Mouse (Mus musculus): ENCODE results near the gene Alox12. TPM values are rescaled to one million over a fixed set of nuclear protein-coding genes. Genes with fewer than 3 reads are reported as not detected.

Gene Alox12
- polyA plus RNA-seq, 1 experiment, result 1.4 TPM

- TF ChIP-seq CTCF (IDR thresholded peaks at IDR 0.05; ENCODE audit: low read depth, low read length) (no peak), EP300 (IDR thresholded peaks at IDR 0.05; ENCODE audit: insufficient read depth, low read depth, low read length) (no peak), POLR2A (IDR thresholded peaks at IDR 0.05; ENCODE audit: insufficient read depth, low read length) (no peak)
- H3K9me3 ChIP-seq (replicated peaks; ENCODE audit: control insufficient read depth, insufficient read depth, low read length, poor library complexity, severe bottlenecking), result no peaks in the 10 kb centered on the region
- no peak overlapping the region for H3K4me3 ChIP-seq (ENCODE audit: low read depth, low read length)
- H3K27me3 ChIP-seq (ENCODE audit: control insufficient read depth, insufficient read depth, low read length, poor library complexity, severe bottlenecking), result no peaks in the 10 kb centered on the region
- H3K36me3 ChIP-seq (ENCODE audit: control insufficient read depth, insufficient read depth, low read length, poor library complexity, severe bottlenecking), result no peaks in the 10 kb centered on the region
- peaks cover 2% of the 10 kb centered on the region for H3K4me1 ChIP-seq (ENCODE audit: control insufficient read depth, insufficient read depth, low read length)
- no peak overlapping the region for H3K27ac ChIP-seq (ENCODE audit: insufficient read depth, low read length)
- H3K9ac ChIP-seq (ENCODE audit: low read depth, poor library complexity, severe bottlenecking), result no peak overlapping the region
Measured at GRCm38 (mm10) chr11:70218039-70218438, 37.1 kb downstream of the Alox12 start.

- H3K4me3 ChIP-seq (ENCODE audit: low read depth, low read length), result no peak overlapping the region
- TF ChIP-seq CTCF (IDR thresholded peaks at IDR 0.05; ENCODE audit: low read depth, low read length), result no peak
- TF ChIP-seq POLR2A (IDR thresholded peaks at IDR 0.05; ENCODE audit: insufficient read depth, low read length), result no peak
- no peak for TF ChIP-seq EP300 (IDR thresholded peaks at IDR 0.05; ENCODE audit: insufficient read depth, low read depth, low read length)
- H3K27ac ChIP-seq (ENCODE audit: insufficient read depth, low read length), result no peak overlapping the region
- H3K27me3 ChIP-seq (ENCODE audit: control insufficient read depth, insufficient read depth, low read length, poor library complexity, severe bottlenecking), result no peaks in the 10 kb centered on the region
- H3K9ac ChIP-seq (ENCODE audit: low read depth, poor library complexity, severe bottlenecking), result no peak overlapping the region
- no peaks in the 10 kb centered on the region for H3K4me1 ChIP-seq (ENCODE audit: control insufficient read depth, insufficient read depth, low read length)
- no peaks in the 10 kb centered on the region for H3K36me3 ChIP-seq (ENCODE audit: control insufficient read depth, insufficient read depth, low read length, poor library complexity, severe bottlenecking)
- no peaks in the 10 kb centered on the region for H3K9me3 ChIP-seq (replicated peaks; ENCODE audit: control insufficient read depth, insufficient read depth, low read length, poor library complexity, severe bottlenecking)
Measured at GRCm38 (mm10) chr11:70216103-70216502, 39.0 kb downstream of the Alox12 start.

GRCm38 (mm10) chr11:70215301-70215700 is 39.9 kb downstream of the Alox12 start:
- no peak for TF ChIP-seq POLR2A (IDR thresholded peaks at IDR 0.05; ENCODE audit: insufficient read depth, low read length)
- TF ChIP-seq EP300 (IDR thresholded peaks at IDR 0.05; ENCODE audit: insufficient read depth, low read depth, low read length), result no peak
- TF ChIP-seq CTCF (IDR thresholded peaks at IDR 0.05; ENCODE audit: low read depth, low read length), result no peak
- Histone ChIP-seq H3K27me3 (ENCODE audit: control insufficient read depth, insufficient read depth, low read length, poor library complexity, severe bottlenecking) (no peaks in the 10 kb centered on the region), H3K9ac (ENCODE audit: low read depth, poor library complexity, severe bottlenecking) (peak overlapping the region; percentile 41)

GRCm38 (mm10) chr11:70214856-70215209 is 40.3 kb downstream of the Alox12 start:
- Histone ChIP-seq H3K27ac (ENCODE audit: insufficient read depth, low read length) (no peak overlapping the region), H3K9me3 (replicated peaks; ENCODE audit: control insufficient read depth, insufficient read depth, low read length, poor library complexity, severe bottlenecking) (no peaks in the 10 kb centered on the region), H3K36me3 (ENCODE audit: control insufficient read depth, insufficient read depth, low read length, poor library complexity, severe bottlenecking) (no peaks in the 10 kb centered on the region), H3K4me1 (ENCODE audit: control insufficient read depth, insufficient read depth, low read length) (no peaks in the 10 kb centered on the region), H3K9ac (ENCODE audit: low read depth, poor library complexity, severe bottlenecking) (peak overlapping the region; percentile 41), H3K4me3 (ENCODE audit: low read depth, low read length) (peak overlapping the region; percentile 43), H3K27me3 (ENCODE audit: control insufficient read depth, insufficient read depth, low read length, poor library complexity, severe bottlenecking) (no peaks in the 10 kb centered on the region)
- TF ChIP-seq EP300 (IDR thresholded peaks at IDR 0.05; ENCODE audit: insufficient read depth, low read depth, low read length) (no peak), CTCF (IDR thresholded peaks at IDR 0.05; ENCODE audit: low read depth, low read length) (no peak), POLR2A (IDR thresholded peaks at IDR 0.05; ENCODE audit: insufficient read depth, low read length) (no peak)

More at GRCm38 (mm10) chr11:70215301-70215700, 39.9 kb downstream of the Alox12 start:
- no peak overlapping the region for H3K27ac ChIP-seq (ENCODE audit: insufficient read depth, low read length)
- H3K4me3 ChIP-seq (ENCODE audit: low read depth, low read length), result peak overlapping the region; percentile 43
- no peaks in the 10 kb centered on the region for H3K36me3 ChIP-seq (ENCODE audit: control insufficient read depth, insufficient read depth, low read length, poor library complexity, severe bottlenecking)
- no peaks in the 10 kb centered on the region for H3K4me1 ChIP-seq (ENCODE audit: control insufficient read depth, insufficient read depth, low read length)
- H3K9me3 ChIP-seq (replicated peaks; ENCODE audit: control insufficient read depth, insufficient read depth, low read length, poor library complexity, severe bottlenecking), result no peaks in the 10 kb centered on the region

- Histone ChIP-seq H3K4me1 (ENCODE audit: control insufficient read depth, insufficient read depth, low read length) (no peaks in the 10 kb centered on the region), H3K36me3 (ENCODE audit: control insufficient read depth, insufficient read depth, low read length, poor library complexity, severe bottlenecking) (no peaks in the 10 kb centered on the region), H3K9me3 (replicated peaks; ENCODE audit: control insufficient read depth, insufficient read depth, low read length, poor library complexity, severe bottlenecking) (no peaks in the 10 kb centered on the region), H3K4me3 (ENCODE audit: low read depth, low read length) (peak overlapping the region; percentile 43), H3K27me3 (ENCODE audit: control insufficient read depth, insufficient read depth, low read length, poor library complexity, severe bottlenecking) (no peaks in the 10 kb centered on the region), H3K9ac (ENCODE audit: low read depth, poor library complexity, severe bottlenecking) (peak overlapping the region; percentile 41), H3K27ac (ENCODE audit: insufficient read depth, low read length) (no peak overlapping the region)
- TF ChIP-seq CTCF (IDR thresholded peaks at IDR 0.05; ENCODE audit: low read depth, low read length) (no peak), POLR2A (IDR thresholded peaks at IDR 0.05; ENCODE audit: insufficient read depth, low read length) (no peak), EP300 (IDR thresholded peaks at IDR 0.05; ENCODE audit: insufficient read depth, low read depth, low read length) (no peak)
Measured at GRCm38 (mm10) chr11:70214191-70214855, 40.8 kb downstream of the Alox12 start.

GRCm38 (mm10) chr11:70213736-70214135 is 41.4 kb downstream of the Alox12 start:
- peak overlapping the region; percentile 43 for H3K4me3 ChIP-seq (ENCODE audit: low read depth, low read length)
- peak overlapping the region; percentile 41 for H3K9ac ChIP-seq (ENCODE audit: low read depth, poor library complexity, severe bottlenecking)
- no peaks in the 10 kb centered on the region for H3K27me3 ChIP-seq (ENCODE audit: control insufficient read depth, insufficient read depth, low read length, poor library complexity, severe bottlenecking)
- no peak overlapping the region for H3K27ac ChIP-seq (ENCODE audit: insufficient read depth, low read length)
- H3K9me3 ChIP-seq (replicated peaks; ENCODE audit: control insufficient read depth, insufficient read depth, low read length, poor library complexity, severe bottlenecking), result no peaks in the 10 kb centered on the region
- H3K36me3 ChIP-seq (ENCODE audit: control insufficient read depth, insufficient read depth, low read length, poor library complexity, severe bottlenecking), result no peaks in the 10 kb centered on the region
- no peaks in the 10 kb centered on the region for H3K4me1 ChIP-seq (ENCODE audit: control insufficient read depth, insufficient read depth, low read length)
- TF ChIP-seq EP300 (IDR thresholded peaks at IDR 0.05; ENCODE audit: insufficient read depth, low read depth, low read length) (no peak), POLR2A (IDR thresholded peaks at IDR 0.05; ENCODE audit: insufficient read depth, low read length) (no peak), CTCF (IDR thresholded peaks at IDR 0.05; ENCODE audit: low read depth, low read length) (no peak)

Data from ES-Bruce4 (cell line).